Mouse (Mus musculus): ENCODE data around the gene Morn3. TPM values are rescaled to one million over a fixed set of nuclear protein-coding genes. Genes with fewer than 3 reads are reported as not detected.

The Morn3 gene
- total RNA-seq, 2 experiments from 2014 or later, result not detected

DNA sequence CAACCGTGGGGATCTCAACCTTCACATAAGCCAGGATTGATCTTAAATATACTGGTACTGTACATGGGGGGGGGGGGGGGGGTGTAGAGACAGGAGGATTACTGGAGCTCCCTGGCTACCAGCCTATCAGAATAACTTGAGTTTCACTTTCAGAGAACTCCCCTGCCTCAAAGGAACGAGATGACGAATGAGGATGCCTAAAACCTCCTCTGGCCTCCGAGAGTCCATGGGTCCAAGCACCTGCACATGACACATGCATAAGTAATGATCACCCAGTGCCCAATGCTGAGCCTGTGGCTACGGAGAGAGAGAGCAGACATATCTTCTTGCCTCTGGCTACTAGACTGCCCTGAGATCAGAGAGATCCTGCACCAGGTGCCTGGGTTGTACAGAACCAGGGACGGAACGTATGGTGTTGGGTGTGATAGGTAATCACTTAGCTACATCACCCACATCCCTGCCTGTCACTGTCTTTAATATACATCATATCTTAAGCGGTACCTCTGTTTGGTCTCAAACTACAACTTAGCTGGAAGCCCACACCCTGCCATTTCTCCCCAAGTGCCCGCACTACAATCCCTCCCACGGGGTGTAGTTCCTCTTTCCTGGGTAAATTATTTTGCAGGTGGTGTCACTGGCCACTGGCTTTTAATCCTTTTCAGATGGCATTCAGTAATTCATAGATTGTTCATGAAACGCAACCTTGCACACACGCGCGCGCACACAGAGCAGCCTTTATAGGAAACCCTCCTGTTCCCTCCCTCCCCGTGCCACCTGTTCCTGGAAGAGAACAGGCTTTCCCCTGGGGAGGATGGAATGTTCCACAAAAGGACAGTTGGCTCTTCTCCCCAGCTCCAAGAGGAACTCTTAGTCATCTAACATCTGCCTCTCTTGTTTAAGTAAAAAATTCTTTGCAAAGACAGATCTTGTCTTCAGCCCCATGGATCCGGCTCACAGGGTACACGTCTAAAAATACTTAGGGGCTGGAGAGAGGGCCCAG, 49.3 kb downstream of the Morn3 start:
- intact Hi-C loops (cut with DNase I), result no loop called here
- no peak for DNase-seq

DNA sequence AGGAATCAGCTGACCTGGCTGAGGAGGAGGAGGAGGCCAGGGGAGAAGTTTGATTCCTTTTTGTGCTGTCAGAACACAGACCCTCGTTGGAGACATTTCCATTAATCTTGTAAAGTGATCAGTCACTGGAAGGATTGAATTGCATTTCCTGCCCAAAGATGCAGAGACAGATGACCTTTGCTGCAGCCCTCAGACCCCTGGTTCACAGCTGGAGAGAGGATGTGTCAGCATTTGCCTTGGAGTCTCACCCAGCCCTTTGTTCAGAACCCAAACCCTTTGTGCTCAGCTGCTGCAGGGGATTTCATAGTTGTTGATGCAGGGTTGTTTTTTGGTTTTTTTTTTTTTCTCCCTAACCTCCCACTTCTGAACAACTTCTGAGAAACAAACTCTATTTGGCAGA, 51.9 kb downstream of the Morn3 start:
- DNase-seq, result no peak
- intact Hi-C loops (cut with DNase I), result no loop called here

DNA sequence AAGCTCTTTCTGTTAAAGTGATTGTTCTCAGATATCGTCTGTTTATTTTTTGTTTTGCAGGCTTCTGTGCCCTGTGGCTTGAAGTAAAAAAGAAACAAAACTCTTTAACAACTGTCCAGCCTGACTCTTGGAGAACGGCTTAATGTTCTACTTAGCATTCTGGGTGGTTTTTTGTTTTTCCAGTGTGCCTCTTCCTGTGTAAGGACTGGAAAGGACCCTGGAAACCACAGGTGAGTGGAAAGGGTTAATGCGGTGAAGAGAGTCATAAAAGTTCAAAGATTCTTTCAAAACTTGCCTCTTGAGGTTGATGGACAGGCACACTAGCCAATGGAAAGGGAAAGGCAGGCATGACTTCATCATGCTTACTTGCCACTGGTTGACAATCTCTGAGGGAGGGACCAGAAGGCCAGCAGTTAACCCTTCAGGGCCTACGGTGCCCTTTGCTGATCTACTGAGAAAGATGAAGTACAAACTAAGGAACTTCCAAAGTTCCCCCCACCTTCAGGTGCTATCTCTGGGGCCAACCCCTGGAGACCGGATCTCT, 52.4 kb downstream of the Morn3 start:
- intact Hi-C loops (cut with DNase I), result no loop called here
- DNase-seq, result peak; percentile 88

DNA sequence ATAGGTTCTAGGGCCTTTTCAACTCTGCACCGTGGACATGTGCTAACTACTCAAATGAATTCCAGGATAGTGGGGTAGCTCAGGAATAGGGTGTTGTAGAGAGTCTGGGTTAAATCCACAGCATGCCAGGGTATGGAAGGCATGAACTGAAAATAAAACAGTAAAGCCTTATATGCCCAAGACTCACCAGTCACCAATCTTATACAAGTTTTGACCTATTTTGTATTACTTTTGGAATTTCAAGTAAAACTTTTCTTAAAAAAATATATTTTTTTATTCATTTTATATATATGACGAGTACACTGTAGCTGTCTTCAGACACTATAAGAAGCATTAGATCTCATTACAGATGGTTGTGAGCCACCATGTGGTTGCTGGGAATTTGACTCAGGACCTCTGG, 53.0 kb downstream of the Morn3 start:
- intact Hi-C loops (cut with DNase I), result no loop called here
- no peak for DNase-seq

DNA sequence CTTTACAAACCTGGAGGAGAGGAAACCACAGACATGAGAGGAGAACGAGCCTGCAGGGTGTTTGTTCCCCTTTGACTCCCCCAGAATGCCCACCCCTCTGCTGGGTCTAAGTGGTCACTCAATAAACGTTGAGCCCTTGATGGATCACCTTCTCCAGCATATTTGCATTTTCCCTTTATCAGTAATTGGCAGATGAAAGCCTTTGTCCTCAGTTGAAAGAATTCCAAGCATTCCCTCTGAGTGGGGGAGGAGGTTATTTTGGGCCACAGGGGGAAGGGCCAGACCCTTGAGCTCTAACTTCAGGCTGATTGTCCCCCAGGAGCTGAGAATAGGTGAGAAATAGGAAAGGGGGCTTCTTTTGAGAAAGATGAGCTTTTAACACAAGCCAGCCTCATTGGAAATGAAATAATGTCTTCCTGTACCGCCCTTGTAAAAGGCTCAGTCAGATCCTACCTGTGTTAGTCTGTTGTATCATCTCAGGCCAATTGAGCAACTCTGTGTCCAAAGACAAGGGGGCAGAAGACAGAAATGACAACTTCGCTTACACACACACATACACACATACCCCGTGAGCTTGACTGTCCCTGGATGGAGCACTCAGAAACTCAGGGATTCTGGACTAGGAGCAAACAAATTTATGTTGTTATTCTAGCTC, 55.3 kb downstream of the Morn3 start:
- intact Hi-C loops (cut with DNase I), result no loop called here
- no peak for DNase-seq

DNA sequence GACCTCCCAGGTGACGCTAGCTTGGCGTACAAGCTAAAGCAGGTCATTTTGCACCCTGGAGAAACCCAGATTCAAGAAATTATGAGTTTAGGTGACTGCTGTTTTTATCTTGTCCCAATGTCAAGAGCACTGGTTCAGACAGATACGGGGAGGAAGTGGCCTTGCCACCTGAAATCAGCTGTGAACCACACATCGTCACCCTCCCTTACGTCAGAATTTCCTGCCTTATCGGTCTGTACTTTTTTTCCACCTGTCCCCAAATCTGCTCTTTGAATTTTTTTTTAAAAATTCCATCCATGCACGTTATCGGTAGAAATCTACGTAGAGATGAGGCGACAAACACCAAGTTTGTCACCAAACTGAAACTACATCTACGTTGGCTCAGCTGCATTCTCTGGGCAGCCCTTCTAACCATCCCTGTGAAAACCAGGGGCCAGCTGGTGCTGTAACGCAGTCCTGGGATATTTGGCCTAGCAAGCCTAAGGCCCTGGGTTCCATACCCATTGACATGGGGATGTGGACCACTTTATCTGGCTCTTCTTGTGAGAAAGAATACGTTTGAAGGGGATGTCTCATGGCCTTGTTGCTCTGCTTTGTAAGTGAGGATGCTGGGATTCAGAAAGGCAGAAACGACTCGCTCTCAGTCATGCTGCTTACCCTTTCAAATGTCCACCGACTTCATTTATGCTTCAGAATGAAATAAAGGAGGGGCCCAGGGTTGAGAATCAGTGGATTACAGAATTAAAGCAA, 56.2 kb downstream of the Morn3 start:
- DNase-seq, result no peak
- intact Hi-C loops (cut with DNase I), result no loop called here

DNA sequence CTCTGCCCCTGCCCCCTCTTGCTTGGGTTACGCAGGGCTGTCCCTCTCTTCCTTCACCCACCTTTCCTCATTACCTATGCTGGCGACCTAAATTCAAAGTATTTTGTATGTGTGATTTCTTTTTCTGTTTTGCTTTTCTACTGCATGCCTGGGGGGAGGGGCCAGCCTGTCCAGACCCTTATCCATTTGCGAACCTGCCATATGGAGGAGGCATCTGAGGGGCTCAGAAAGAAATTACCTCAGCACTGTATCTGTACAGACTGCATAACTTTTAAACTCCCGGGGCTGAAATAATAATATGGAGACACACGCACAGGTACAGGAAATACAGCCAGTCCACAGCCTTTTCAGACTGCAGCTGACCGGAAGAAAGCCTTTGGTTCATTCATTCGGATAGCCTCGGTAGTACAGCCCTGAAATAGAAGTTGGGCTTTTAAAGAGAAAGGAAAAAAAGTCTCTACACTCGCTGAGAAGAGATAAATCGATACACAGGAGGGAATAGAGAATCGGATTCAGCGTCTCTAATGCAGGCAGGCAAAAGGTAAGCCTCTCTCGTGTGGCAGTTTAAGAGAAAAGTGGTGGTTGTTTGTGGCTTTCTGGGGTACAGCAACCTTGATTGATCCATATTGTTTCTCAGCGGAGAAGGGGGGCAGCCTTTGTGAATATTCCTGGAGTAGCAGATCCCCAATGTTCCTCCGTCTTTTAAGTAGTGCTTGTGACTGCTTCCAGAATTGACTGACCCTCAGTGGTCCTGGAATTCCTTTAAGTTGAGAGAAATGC, 57.1 kb downstream of the Morn3 start, which contains the start of gene Kdm2b:
Gene Kdm2b, minus strand, starts transcription at position 273 of the 780 bp plus-strand sequence.
- peak; percentile 58 for DNase-seq
- intact Hi-C loops (cut with DNase I), result no loop called here

DNA sequence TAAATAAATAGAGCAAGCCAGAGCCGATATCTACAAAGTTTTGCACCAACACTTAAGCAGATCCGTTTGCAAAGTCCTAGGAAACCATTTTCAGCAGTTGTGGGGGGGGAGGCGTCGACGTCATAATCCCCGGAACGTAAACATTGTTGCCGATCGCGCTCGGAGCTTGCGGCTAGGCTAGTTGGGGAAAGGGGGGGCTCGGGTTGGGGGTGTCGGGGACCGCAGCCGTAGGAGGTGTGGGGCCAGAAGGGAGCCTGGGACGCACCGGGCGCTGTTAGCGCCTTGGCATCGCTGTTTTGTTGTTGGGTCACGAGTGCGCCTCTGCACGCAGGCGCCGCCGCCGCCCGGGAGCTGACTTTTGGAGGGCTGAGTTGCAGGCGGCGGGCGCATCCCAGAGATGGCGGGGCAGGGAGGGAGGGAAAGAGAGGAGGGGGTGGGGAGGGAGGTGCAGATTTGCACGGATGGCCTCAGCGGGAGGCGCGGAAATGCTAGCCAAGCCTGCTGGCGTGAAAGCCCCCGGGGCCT, 57.8 kb downstream of the Morn3 start:
- DNase-seq, result peak; percentile 86
- intact Hi-C loops (cut with DNase I), result no loop called here

DNA sequence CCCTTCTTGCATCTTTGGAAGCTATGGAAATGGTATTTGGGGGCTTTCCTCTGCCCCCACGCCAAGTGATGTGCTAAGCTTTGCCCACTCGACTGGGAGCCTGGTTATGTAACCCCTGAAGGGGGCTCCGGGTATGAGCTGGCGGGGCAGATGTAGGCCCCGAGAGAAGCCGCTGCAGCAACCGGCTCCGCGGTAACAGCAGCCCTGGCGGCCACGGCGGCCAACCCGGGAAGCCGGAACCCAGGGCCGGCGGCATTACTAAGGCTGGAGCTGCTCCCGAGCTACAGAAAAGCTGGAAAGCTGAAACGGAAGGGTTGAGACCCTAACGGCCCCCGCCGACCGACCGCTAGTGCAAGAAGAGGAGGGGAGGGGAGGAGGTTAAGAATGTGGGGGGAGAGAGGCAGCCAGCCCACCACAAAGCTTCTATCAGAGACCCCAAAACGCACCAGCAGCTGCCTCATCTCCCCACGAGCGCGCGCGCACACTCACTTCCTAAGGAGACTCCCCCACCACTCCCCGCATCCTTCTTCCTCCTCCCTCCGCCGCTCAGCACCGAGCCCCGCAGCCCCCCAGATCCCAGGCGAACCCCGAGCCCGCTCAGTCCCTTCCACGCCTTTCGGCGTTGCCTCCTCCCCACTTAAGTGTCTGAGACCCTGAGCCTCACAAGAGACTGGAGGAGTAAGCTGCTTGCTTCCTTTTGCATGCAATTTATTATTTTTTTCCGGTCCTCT, 58.6 kb downstream of the Morn3 start:
- DNase-seq, result peak; percentile 39
- intact Hi-C loops (cut with DNase I), result no loop called here

DNA sequence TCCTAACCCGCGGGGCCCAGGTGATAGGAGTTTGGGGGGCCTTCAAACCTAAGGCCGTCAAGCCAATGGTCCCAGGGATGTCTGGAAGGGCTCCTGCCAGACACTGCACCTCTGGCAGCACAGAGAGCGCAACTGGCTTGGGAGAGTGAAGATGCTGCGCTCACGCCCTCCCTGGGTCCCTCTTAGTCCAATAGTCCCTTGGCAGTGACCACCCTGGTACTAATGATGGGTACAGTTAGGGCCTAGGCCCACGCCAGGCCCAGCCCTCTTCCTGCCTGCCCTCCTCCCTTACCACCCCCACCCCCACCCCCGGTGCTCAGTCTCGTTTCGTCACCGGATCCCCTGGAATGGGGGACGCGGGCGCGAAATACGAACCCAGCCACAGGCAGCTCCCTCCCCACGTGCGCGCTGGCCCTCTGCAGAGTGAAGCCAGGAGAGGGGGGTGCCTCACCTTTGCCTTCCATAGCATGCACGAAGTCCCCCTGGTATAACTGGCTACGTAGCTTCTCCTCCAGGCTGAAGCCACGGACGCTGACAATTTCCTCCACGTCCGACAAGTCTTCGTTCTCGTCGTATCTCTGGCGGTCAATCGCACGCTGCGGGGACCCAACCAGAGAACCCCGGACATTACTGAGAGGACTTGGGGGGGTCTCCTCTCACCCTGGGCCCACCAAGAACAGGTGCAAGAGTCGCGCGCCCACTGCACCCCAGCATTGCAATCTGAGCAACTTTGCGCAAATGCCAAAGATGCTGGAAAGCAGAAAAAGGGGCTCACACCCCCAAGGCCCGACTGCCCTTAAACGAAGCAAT, 59.4 kb downstream of the Morn3 start:
- DNase-seq, result peak; percentile 37
- intact Hi-C loops (cut with DNase I), result no loop called here

DNA sequence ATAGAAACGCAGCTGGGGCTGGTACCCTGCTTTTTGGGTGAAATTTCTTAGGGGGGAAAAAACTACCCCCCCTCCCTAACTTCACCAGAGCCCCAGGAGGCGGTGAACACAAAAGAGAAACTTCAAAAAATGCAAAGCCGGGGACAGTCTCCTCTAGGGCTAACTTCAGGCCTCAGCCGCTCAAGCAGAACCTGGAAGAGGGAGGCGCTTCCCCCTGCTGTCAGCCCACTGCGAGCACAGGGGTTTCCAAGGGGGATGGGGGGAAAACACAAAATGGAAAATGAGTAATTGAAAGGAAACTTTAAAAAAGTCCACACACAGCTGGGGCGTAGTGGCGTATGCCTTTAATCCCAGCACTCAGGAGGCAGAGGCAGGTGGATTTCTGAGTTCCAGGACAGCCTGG, 60.7 kb downstream of the Morn3 start:
- intact Hi-C loops (cut with DNase I), result no loop called here
- no peak for DNase-seq

Other genes starting within 250 kb of the Morn3 start
- 100 to 1,000 TPM; 386 to 393 TPM for gene Anapc5, start 225.7 kb downstream of the Morn3 start, total RNA-seq (2021)
- gene Rnf34, start 197.0 kb downstream of the Morn3 start, total RNA-seq (2021), result 10 to 100 TPM; 38.9 to 40.0 TPM
- gene Kdm2b, start 57.2 kb downstream of the Morn3 start, total RNA-seq (2021), result 100 to 1,000 TPM; 140 to 144 TPM
- 10 to 100 TPM; 13.2 to 14.2 TPM for gene Orai1, start 31.9 kb downstream of the Morn3 start, total RNA-seq (2021)
- gene Tmem120b, start 21.4 kb upstream of the Morn3 start, total RNA-seq (2021), result 10 to 100 TPM; 25.0 to 28.6 TPM
- gene Rhof, start 85.7 kb upstream of the Morn3 start, total RNA-seq (2021), result 10 to 100 TPM; 44.0 to 48.8 TPM
- gene Setd1b, start 95.2 kb upstream of the Morn3 start, total RNA-seq (2021), result 10 to 100 TPM; 38.5 to 43.9 TPM
- gene Psmd9, start 122.4 kb upstream of the Morn3 start, total RNA-seq (2021), result 10 to 100 TPM; 34.9 to 39.3 TPM
- gene Hpd, start 135.7 kb upstream of the Morn3 start, total RNA-seq (2021), result not detected
- gene Wdr66, start 205.1 kb upstream of the Morn3 start, total RNA-seq (2021), result 1 to 10 TPM; 5.6 to 6.1 TPM